Mouse (Mus musculus) left cerebral cortex, adult 2 months (tissue): Measurements from ENCODE around the gene Lpcat4. TPM values are rescaled to one million over a fixed set of nuclear protein-coding genes. Genes with fewer than 3 reads are reported as not detected.
A peak's percentile ranks its signal among the peaks of the same experiment; 100 is the strongest.
"Not testable (repeated sequence)": the region's sequence is repeated elsewhere in the genome, so short reads cannot be mapped to it uniquely, and the experiment has no call there.

Experiments
- DNase-seq, 2 experiments: peaks; one replicate each; pipeline ENCODE4 v3.0.0; 2021 to 2022; ENCODE audit warnings: low spot score in 2 of 2, mixed read lengths in 1 of 2; ENCODE audit errors: extremely low spot score in 1 of 2
- H3K27ac ChIP-seq: fragments of 200-600 bp; 2 replicates; pipeline ENCODE4 v1.8.1; 2022
- H3K4me3 ChIP-seq: fragments of 200-600 bp; 2 replicates; pipeline ENCODE4 v1.8.1; 2022
- CTCF ChIP-seq: fragments of 200-600 bp; IDR thresholded peaks from 2 replicates; pipeline ENCODE4 v1.8.1; 2022; ENCODE audit warnings: antibody characterized with exemption, mild to moderate bottlenecking, moderate library complexity
- intact Hi-C: fragments of 180-260 bp; cut with DNase I; formaldehyde crosslinking; loops from one replicate; pipeline ENCODE4 v1.15.1; 2025
- total RNA-seq, 2 experiments: library from RNA; stranded (reverse); gene quantifications; 2 replicates each; pipeline ENCODE4 v1.2.3; 2021

The Lpcat4 gene
- total RNA-seq, 2 experiments from 2014 or later = 150 to 164 TPM

- Histone ChIP-seq H3K27ac (peak overlapping the region; percentile 29; the same call in 1 of the 2 replicates), H3K4me3 (peak overlapping the region; percentile 52)
- no peak for DNase-seq
- intact Hi-C loops = no loop called here
- no peak for TF ChIP-seq CTCF
Observed at GRCm38 (mm10) chr2:112284363-112285030, 45.2 kb downstream of the Lpcat4 start.

GRCm38 (mm10) chr2:112285031-112285390 lies 45.7 kb downstream of the Lpcat4 start:
- TF ChIP-seq CTCF = no peak
- no peak for DNase-seq
- peak overlapping the region; percentile 52 for H3K4me3 ChIP-seq
- H3K27ac ChIP-seq = no peak overlapping the region
- intact Hi-C loops = no loop called here

GRCm38 (mm10) chr2:112286062-112286461 lies 46.8 kb downstream of the Lpcat4 start:
- H3K4me3 ChIP-seq, DNase-seq, intact Hi-C loops, H3K27ac ChIP-seq: not testable (repeated sequence)

- DNase-seq = no peak
- intact Hi-C loops = no loop called here
- no peak overlapping the region for H3K27ac ChIP-seq
- no peak for TF ChIP-seq CTCF
- H3K4me3 ChIP-seq = no peak overlapping the region
Observed at GRCm38 (mm10) chr2:112287059-112287458, 47.8 kb downstream of the Lpcat4 start.

GRCm38 (mm10) chr2:112289507-112289906 lies 50.2 kb downstream of the Lpcat4 start:
- Histone ChIP-seq H3K4me3 (no peak overlapping the region), H3K27ac (no peak overlapping the region)
- intact Hi-C loops = no loop called here
- TF ChIP-seq CTCF = no peak
- DNase-seq = no peak

- Histone ChIP-seq H3K4me3 (no peak overlapping the region), H3K27ac (peak overlapping the region; percentile 9; the same call in 1 of the 2 replicates)
- TF ChIP-seq CTCF = no peak
- intact Hi-C loops = no loop called here
- no peak for DNase-seq
Observed at GRCm38 (mm10) chr2:112292823-112293222, 53.6 kb downstream of the Lpcat4 start.

GRCm38 (mm10) chr2:112296211-112296610 lies 56.9 kb downstream of the Lpcat4 start:
- intact Hi-C loops = no loop called here
- Histone ChIP-seq H3K27ac (peak overlapping the region; percentile 77), H3K4me3 (no peak overlapping the region)
- TF ChIP-seq CTCF = no peak
- no peak for DNase-seq

Other genes starting within 250 kb of the Lpcat4 start
- gene Olfr1309, start 249.2 kb upstream of the Lpcat4 start, total RNA-seq = not detected
- not detected for gene Olfr1310, start 226.8 kb upstream of the Lpcat4 start, total RNA-seq
- gene Olfr1311, start 215.1 kb upstream of the Lpcat4 start, total RNA-seq = not detected
- not detected for gene Olfr1312, start 189.2 kb upstream of the Lpcat4 start, total RNA-seq
- not detected for gene Olfr1313, start 161.6 kb upstream of the Lpcat4 start, total RNA-seq
- not detected for gene Olfr1314, start 142.7 kb upstream of the Lpcat4 start, total RNA-seq
- not detected for gene Olfr1315-ps1, start 124.0 kb upstream of the Lpcat4 start, total RNA-seq
- not detected for gene Olfr1316, start 104.5 kb upstream of the Lpcat4 start, total RNA-seq
- gene Olfr1317, start 99.1 kb upstream of the Lpcat4 start, total RNA-seq = not detected
- gene Olfr1318, start 85.3 kb upstream of the Lpcat4 start, total RNA-seq = not detected
- gene Nutm1, start 19.8 kb downstream of the Lpcat4 start, total RNA-seq = not detected
- 10 to 100 TPM; 46.0 to 46.4 TPM for gene Nop10, start 22.5 kb downstream of the Lpcat4 start, total RNA-seq
- gene Slc12a6, start 26.4 kb downstream of the Lpcat4 start, total RNA-seq = 100 to 1,000 TPM; 127 to 129 TPM
- gene Gm21985, start 26.8 kb downstream of the Lpcat4 start, total RNA-seq = 1 to 10 TPM in 1 of 2 experiments, not detected in 1; 3.7 TPM
- 100 to 1,000 TPM; 142 to 147 TPM for gene Emc4, start 128.6 kb downstream of the Lpcat4 start, total RNA-seq
- gene Katnbl1, start 139.7 kb downstream of the Lpcat4 start, total RNA-seq = 10 to 100 TPM; 13.5 to 14.2 TPM
- gene Emc7, start 215.5 kb downstream of the Lpcat4 start, total RNA-seq = 10 to 100 TPM; 47.1 to 52.2 TPM
- 1 to 10 TPM; 1.7 to 2.5 TPM for gene Chrm5, start 241.3 kb downstream of the Lpcat4 start, total RNA-seq